Mouse (Mus musculus): ENCODE results near the gene Aqp3.
"Not testable (repeated sequence)": the region's sequence is repeated elsewhere in the genome, so short reads cannot be mapped to it uniquely, and the experiment has no call there.

The Aqp3 gene

DNA sequence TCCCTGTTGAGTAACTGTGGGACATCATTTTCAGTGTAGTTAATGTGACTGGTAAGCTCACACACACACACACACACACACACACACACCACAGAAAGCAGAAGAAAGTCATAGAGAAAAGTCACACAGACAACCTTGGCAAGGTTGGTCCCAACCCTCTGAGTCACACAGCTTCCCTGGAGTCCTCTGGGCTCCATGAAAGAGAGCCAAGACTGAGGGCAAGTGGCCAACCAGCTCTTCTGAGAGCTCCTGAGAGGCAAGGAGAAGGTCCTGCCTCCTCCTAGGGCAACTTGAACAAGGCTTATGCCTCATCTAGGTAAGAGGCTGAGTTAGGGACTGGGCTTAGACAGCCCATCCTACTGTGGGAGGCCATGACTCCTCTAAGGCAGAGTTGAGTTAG is 4.9 kb upstream of the Aqp3 start:
- no peak for DNase-seq (ENCODE audit: low read depth)

DNA sequence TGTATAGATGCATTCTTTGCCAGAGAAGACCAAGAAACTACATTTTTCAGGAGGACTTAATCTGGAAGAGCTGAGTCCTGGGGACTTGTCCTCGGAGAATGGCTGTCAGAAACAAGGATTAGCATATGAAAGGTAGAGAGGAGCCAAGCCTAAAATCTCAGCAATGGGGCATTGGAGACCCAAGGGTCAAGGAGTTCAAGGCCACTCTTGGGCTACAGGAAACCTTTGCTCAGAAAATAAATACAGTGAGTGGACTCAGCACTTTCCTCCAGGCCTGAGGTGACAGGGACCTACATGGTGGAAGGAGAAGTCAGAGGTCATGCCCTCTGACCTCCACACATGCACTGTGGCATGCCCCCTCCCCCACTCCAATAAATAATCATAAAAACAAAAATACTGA is 3.0 kb upstream of the Aqp3 start:
- DNase-seq (ENCODE audit: low read depth) = no peak

DNA sequence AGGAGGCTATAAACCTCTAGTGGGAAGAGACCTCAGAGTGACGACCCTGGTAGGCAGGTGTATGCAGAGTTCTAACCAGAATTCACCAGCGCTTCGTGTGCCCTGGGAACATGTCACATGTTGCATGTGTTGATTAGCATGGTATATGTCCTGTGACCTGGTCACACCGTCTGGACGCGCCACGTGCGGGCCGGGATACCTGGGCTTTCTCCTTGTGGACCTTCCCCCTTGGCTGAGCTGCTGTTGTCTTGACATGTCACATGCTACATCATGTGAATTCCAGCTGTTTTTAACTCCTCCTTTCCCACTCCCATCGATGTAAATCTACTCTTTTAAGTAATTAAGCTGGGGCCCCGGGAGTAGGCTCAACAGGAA is 581 bp upstream of the Aqp3 start:
- no peak for DNase-seq (ENCODE audit: low read depth)

DNA sequence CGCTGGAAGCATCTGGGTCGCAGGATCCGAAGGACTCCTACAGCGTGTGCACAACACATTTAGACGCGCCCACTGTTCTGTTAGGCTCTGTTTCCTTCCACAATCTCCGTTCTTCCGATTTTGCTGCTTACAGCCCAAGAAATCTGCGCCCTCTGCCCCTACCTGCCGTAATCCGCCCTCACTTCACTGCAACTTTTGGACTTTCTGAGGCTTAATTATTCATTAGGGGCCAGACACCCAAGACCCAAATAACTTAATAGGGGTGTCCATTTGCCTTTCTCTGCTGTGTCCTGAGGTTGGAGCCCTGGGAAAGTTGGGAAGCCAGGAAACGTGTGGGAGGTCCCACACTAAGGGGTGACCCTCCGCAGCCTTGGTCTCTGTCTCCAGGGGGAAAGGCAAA is 602 bp downstream of the Aqp3 start:
- no peak for DNase-seq (ENCODE audit: low read depth)

DNA sequence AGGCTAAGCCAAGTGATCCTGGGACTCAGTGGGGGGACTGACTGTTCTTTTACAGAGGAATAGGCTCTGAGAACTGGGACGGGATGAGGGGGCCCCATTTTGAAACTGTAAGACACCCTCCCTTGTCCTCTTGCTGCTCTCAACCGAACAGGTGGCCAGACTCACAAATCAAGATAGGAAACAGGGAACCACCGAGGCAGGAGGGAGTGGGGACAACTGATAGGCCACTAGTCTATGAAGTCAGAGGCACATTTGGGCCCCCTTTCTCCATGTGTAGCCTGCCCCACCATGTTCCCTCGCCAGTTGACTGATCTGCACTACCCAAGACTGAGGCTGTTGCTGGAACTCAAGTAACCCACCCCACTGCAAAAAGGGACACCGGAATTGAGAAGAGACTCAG is 1.2 kb downstream of the Aqp3 start:
- DNase-seq (ENCODE audit: low read depth) = no peak

DNA sequence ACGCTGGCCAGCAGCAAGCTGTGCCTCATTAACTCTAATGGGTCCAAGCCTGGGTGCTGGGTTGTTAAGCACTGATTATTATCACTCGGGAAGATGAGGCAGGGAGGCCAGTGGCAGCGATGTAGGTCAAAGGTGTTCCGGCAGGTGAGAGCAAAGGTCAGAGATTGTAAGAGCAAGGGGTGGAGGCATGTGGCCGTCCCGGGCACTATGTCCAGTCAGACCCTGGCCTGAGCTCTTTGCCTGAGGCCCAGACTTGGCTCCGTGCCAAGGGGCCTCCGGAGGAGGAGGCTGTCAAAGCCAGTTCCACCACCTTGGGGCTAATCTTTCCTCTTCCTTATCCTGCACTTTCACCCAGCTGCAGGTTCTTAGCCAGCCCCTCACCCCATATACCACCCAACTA is 1.8 kb downstream of the Aqp3 start:
- DNase-seq (ENCODE audit: low read depth) = no peak

DNA sequence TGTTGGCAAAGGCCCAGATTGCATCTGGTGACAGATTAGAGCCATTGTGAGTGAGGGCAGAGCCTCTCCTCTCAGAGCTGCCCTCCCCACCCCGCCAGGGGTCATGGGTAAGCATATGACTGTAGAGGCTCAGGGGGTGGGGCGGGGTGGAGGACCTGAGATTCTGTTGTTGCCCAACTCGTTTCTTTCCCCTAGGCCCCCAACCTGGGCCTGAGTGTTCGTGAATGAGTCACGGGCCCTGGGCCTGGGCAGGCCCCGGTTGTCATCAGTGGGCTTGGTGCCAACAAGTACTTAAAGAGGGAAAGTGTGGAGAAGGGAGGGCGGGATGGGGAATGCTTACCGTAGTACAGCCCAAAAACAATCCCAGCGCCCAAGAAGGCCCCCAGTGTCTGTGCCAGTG is 3.6 kb downstream of the Aqp3 start:
- DNase-seq (ENCODE audit: low read depth) = no peak

DNA sequence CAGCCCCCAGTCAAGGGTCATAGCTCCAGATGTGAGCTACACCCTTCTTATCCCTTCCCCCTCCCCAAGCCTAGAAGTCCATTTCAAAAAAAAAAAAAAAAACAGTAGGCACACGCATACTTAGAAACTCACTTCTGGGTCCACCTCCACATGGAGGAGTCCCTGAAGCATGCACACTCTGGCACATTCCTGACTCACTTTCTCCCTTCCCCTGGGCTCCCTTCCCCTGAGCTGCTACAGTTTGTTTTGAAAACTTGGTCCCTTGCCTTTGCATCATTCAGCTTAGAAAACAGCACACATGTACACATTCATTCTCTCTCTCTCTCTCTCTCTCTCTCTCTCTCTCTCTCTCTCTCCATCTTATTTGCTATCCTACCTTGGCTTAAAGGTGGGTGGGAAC is 5.0 kb downstream of the Aqp3 start:
- no peak for DNase-seq (ENCODE audit: low read depth)

DNA sequence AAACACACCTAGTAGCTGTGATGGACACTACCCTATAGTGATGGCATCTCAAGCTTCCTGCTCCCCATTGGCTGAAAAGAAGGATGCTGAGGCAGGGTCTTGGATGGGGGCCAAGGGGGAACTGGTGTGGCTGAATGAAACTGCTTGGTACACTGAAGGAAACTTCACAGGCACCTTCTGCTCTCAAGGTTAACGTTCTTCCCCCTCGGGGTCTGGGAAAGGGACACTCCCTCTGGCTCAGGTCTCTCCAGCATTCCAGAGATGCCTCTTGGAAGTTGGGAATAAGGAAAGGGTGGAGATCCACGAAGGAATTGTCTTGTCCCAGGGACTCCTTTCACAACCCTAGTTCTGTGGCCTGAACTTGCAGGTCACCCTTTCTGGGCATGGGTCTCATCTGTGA is 6.6 kb downstream of the Aqp3 start:
- no peak for DNase-seq (ENCODE audit: low read depth)

DNA sequence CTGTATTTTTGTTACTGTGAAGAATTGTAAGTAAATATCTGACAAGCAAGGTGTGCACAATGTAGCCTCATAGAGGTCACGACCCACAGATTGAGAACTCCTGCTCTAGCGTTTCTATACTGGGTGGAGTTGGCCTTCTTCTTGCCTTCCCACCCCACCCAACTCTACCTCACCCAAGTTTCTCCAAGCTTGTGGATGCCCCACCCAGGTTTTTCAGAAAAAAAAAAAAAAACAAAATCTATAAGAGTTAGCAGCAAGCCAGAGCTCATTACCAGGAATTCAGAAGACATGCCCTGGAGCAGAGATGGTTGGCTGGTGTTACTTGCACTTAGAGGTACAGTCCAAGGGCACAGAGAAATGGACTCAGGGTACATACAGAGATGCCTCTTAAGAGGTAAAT is 8.3 kb downstream of the Aqp3 start:
- no peak for DNase-seq (ENCODE audit: low read depth)

DNA sequence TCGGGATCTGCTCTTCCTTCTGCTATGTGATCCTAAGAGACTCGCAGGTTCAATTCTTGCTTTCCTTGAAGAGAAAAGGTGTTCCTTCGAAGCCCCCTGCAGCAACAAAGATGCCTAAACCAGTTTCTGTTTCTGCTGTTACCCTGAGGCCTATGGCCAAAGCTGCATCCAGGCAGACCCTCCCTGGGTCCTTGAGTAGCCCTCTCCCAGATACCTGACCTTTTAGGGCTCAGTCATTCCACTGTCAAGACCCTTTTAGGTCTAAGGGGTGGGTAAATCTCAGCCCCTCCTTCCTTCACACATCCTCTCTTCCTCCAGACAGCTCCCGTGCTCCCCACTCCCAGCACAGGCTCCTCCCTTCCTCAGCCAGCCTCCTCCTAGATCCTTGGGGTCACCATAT is 8.8 kb downstream of the Aqp3 start:
- no peak for DNase-seq (ENCODE audit: low read depth)

DNA sequence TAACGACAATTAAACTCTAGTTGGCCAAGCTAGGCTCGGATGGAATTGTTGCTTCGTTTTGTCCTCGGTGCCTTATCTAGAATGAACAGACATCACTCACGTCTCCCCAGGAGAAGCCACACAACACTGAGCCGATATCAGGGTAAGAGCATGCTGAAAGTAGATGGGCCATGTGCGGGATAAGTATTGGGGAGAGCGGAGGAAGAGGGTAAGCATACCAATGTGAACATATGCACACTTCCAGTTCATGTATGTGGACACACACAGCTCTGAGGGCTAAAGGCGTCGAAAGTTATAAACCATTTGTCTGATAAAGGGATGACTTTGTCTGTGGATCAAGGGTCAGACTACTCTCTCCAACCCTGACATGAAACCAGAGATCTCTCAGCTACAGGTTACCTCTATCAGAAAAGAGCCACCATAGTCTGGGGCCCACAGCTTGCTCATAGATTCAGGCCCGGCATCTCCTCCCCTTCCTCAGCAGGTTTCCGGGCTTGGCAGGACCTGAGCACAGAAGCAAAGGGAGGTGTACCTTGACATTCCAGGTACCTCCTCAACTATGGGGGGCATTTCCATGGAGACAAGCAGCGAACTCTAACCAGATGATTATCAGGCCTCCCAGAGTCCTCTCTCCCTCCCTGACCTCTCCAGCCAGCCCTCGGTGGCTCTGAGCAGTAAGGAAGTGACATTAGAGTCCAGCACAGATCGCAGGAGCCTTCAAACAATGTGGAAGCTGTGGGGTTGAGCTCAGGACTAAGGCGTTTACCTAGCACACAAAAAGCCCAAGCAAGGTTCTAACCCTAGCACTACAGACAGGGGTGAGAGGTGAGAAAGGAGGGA is 10.3 kb downstream of the Aqp3 start:
- DNase-seq (ENCODE audit: low read depth) = no peak

DNA sequence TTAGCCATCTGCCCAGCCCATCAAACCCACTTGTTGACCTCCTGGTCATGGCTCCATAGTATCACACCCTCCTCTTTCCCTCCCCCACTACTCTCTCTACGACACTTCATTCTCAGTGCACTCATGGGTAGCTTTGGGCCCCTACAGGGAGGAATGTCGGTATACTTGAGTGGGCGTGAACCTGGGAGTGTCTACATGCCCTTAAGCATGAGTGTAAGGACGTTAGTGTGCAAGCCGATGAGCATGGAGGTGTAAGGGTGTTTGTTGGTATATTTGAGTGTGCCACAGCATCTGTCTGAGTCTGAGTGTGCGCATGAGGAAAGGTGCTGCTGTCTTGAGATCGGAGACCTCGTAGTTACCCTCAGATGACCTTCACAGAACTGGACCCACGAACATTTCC is 11.0 kb downstream of the Aqp3 start:
- DNase-seq (ENCODE audit: low read depth) = no peak

DNA sequence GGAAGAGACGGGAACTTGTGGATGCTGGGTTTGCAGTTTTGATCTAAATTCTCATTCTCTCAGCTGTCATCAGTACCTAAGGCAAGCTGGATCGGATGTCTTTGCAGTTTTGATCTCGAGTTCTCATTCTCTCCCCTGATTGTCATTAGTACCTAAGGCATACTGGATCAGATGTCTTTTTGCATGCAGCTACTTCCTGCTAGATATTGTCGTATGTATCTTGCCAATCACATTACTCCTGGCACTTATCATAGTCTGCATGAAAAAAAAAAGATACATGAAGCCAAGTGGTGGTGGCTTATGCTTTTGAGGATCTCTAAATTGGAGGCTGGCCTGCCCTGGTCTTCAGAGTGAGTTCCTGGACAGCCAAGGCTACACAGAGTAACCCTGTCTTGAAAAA is 13.2 kb downstream of the Aqp3 start:
- no peak for DNase-seq (ENCODE audit: low read depth)

DNA sequence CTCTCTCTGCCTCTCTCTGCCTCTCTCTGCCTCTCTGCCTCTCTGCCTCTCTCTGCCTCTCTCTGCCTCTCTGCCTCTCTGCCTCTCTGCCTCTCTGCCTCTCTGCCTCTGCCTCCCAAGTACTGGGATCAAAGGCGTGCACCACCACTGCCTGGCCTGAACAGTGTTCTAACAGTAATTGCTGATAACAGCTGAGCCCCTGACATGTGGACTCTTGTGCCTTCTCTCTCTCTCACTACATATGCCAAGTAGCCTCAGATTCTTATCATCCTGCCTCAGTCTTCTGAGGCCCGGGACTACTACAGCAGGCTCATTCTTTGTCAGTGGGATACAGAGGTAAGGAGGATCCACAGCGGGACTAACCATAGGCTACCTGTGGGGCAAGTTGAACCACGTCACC is 15.2 kb downstream of the Aqp3 start:
- DNase-seq (ENCODE audit: low read depth) = not testable (repeated sequence)

DNA sequence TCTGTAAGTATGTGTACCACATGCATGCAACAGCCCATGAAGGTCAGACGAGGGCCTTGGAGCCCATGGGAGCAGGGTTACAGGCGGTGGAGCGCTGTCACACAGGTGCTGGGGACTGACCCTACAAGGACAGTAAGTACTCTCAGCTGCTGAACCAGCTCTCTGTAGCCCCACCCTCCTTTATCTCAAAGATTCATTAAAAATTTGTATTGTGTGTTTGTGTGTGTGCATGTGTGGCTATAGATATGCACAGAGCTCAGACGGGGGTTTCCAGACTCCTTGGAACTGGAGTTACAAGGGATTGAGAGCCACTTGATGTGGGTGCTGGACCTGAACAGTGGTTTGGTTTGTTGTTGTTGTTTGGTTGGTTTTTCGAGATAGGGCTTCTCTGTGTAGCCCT is 16.2 kb downstream of the Aqp3 start:
- DNase-seq (ENCODE audit: low read depth) = no peak

DNA sequence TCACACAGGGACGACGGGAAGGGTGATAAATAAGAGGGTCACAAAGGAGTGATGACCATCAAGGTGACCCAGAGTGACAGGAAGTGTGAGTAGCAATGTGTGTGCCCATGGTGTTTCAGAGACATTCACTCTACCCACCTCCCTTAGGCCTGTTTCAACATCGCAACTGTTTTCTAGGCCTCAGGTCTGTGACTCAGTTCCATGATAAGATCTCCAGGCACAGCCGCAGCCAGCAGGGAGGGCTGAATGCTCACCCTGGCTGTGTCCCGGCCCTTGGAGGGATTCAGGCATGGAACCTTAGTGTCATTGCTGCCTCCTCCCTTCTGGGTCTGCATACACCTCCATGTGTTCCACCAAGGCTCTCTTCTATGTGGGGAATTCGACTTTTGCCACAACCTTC is 19.3 kb downstream of the Aqp3 start:
- DNase-seq (ENCODE audit: low read depth) = no peak

DNA sequence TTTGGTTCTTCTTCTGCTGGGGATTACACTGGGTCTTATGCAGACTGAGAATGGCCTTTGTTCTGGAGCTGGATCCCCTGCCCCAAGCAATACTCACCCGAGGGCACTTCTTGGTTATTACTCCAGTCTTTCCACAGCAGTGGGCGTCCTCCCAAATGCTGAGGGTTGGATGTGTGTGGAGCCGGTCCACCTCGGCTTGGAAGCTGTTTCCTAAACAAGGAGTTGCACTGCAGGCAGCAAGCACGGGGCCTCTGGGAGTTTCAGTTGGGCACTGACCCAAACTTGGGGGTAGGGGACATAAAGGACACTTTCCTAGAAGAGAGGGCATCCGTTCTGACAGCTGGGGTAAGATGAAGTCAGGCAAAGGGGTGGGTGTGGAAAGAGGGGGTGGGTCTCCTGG is 23.5 kb downstream of the Aqp3 start:
- no peak for DNase-seq (ENCODE audit: low read depth)

DNA sequence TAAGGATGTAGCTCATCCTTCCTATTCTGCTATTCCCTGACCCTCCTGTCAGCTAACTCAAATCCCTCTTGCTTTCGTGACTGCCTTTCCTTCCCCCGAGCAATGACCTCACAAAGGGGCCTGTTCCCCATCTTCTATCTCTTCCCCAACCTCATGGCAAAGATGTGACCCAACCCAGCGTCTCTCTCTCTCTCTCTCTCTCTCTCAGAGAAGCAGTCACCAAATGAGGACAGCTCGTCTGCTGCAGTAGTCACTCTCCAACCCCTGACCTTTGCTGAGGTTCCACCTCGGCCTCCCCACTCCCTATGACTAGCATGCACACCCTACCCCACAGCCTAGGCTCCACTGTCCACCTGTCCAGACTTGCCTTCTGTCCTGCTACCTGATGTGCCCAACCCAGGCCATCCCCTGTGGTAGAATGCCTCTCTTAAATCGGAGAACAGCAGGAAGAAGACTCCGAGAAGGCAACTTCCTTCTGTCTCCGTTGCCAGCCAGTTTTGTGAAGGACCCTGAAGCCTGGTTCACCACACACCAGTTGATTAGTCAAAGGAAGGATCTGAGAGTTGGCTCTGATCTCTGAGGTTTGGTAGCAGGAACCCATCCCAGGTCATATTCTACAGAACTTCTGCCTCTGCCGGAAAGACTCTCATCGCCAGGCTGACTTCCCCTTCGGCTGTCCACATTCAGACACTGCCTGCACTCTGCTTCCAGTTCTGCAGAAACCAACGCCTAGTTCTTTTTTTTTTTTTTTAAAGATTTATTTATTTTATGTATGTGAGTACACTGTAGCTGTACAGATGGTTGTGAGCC is 24.8 kb downstream of the Aqp3 start:
- no peak for DNase-seq (ENCODE audit: low read depth)

DNA sequence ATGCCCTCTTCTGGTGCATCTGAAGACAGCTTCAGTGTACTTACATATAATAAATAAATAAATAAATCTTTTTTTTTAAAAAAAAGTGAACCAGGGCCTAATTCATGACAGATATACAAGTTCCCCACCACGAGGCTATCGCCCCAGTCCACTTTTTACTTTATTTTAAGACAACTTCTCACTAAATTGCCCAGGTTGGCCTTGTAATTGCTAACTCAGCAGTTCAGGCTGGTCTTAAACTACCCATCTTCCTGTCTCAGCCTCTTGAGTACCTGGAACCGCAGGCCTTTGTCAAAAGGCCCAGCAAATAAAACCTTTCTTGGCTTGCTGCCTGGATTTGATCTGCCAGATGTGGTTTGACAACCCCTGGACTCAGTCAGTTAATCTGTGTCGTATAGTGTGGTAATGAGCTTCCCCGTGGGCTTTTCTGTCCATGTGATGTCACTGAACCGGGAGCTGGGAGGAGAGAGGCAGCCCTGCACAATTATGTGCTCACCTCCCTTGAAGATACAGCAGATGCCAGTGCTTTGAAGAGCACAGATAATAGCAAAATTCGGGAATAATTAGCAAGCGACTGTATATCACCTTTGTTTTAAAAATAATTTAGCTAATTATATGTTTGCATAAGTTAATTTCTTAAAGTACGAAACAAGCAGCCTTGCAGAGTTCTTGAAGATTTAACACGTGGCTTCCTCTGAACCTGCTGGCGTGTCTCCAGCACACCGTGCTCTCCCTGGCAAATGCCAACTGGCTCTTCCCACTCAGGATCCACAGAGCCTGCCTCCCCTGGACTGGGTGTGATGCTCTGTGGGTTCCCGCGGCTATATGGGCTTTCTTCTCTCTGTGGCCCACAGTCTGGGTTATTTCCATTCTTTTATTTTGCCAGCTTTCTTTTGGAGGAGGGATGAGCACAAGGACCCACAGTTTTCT is 26.2 kb downstream of the Aqp3 start:
- DNase-seq (ENCODE audit: low read depth) = no peak

DNA sequence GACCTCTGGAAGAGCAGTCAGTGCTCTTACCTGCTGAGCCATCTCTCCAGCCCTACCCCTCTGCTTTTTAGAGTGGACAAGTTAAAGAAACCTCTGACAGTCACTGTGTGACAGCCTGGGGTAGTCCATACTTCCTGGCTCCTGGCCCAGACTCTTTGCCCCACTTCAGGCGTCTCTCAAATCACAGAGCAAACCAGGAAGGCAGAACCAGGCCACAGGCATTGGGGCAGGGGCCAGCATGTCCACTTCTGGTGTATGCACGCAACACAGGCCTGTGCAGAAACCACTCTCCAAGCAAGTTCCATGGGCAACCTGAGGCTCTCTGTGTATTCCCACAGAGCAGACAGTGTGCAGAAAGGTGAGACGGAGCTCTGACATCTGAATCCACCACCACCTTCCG is 32.8 kb downstream of the Aqp3 start:
- DNase-seq (ENCODE audit: low read depth) = no peak

DNA sequence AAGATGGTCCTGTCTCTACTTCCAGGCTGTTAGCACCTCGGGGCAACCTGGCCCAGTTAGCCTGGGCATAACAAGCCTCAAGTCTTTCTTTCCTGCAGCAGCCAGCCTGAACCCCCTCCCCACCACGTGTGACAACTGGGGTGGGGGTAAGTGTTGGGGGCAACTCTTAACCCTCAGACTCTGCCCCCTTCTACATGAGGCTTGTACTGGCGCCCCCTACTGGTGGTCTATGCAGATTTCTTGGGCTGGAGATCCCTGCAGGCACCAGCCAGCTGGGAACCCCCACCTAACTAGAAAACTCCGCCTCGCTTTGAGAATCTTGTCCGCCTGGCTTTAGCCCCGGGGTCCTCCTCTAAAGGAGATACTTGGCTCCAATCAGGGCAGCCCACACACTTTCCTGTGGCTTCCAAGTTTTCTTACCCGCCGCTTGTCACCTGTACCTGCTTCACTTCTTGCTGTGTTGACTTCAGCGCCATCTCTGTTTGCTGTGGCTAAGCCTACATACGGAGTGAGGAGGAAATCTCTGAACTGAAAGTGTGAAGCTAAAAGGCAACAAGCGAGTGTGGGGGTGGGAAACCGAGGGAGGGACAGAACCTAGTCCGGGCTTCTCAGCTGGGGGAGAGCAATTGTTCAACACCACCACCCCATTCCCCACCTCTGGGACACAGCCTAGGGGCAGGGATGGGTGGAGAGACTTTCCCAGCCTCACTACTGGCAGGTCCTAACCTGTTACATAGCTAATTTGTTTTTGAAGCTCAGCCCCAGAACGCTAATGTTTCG is 33.9 kb downstream of the Aqp3 start:
- peak; percentile 44 for DNase-seq (ENCODE audit: low read depth)

Data from c-Kit-positive CD71-negative TER-119-negative erythroid progenitor cells, embryonic 14.5 days (primary cell).